Mouse (Mus musculus): ENCODE results near the gene Celsr1.

The Celsr1 gene

DNA sequence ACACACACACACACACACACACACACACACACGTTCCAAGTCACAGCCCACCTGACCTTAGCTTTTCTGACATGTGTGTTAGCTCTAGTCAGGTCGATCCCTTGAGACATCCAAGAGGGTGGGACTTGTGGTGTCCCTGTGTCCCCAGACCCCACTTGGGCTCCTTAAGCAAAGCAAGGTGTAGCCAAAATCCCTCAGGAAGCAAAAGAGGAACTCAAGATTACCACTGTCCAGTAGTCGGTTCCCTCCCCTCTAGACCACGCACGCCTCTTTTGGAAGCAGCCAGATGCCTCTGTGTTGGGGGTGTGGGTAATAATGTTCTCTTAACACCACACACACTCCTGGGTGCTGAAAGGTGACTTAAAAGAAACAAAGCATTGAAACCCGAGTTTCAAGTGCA, 80.1 kb downstream of the Celsr1 start:
- no peak for DNase-seq (ENCODE audit: low spot score)

DNA sequence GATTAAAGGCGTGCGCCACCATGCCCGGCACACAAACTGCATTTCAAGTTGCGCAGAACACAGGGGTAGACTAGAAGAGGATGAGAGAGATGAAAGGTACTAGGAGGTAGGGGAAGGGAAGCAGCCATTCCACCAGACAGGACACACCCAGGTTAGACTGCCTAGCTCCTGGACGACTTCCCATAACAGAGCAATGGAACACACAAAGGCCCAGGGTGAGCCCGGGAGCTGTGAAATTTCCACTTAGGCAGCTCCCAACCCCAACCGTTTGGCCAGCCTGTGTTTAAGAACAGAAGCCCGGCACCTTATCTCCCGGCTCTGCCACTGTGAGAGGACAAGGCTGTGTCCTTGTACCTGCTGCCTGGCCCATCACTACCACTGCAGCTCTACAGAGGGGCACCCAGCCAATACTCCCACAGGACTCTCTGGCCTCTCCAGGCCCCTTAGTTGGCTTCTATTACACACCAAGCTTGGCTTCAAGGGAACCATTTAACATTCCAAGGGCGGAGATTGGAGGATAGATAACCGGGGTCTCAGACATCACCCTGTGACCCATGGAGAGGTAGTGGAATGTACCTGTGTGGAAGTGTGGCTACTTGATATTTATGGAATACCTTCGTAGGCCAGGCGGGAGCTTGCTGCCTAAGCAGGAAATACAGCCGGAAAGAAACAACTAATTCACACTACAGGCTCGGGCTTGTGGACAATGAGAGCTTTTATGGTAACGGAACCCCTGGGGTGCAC, 84.0 kb downstream of the Celsr1 start:
- no peak for DNase-seq (ENCODE audit: low spot score)

GRCm38 (mm10) chr15:85947967-85948366, 85.6 kb downstream of the Celsr1 start:
- no peak for DNase-seq (ENCODE audit: low spot score)

- DNase-seq (ENCODE audit: low spot score), result no peak
Measured at GRCm38 (mm10) chr15:85947541-85947940, 86.0 kb downstream of the Celsr1 start.

DNA sequence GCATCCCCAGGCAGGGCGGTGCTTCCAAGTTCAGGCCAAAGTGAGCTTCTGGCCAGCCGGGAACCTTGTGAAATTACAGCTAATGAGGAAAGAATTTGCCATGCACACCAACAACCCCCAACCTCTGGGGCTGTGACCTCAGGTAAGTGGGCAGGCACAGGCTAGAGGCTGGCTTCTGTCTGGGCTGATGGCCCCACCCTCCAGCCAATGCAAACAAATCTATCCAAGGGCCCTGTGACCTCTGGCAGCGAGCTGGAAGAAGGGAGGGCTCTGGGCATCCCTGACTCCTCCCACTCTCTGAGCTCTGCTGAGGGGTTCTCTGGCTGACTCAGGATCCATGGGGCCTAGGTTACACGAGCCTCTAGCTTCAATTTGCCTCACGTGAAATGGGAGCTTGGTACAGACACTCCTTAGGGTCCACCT, 97.9 kb downstream of the Celsr1 start:
- DNase-seq (ENCODE audit: low spot score), result no peak

- DNase-seq (ENCODE audit: low spot score), result no peak
Measured at GRCm38 (mm10) chr15:85928161-85928560, 105.4 kb downstream of the Celsr1 start.

- no peak for DNase-seq (ENCODE audit: low spot score)
Measured at GRCm38 (mm10) chr15:85921855-85922254, 111.7 kb downstream of the Celsr1 start.

DNA sequence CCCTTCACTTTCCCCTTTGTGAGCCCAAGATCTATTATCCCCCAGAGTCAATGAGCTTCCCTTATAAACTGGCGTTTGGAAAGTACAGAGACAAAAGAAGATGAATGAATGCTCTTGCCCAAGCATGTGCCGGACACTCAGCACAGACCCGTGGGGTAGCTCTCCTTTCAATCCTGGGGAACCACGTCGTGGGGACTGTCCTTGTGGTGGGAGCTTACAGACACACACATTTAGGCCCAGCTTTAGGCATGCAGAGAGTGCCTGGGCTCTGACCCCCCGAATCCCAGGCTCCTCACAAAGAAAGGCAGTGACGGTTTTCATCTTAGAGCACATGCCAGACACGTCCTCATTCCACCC, 113.7 kb downstream of the Celsr1 start:
- no peak for DNase-seq (ENCODE audit: low spot score)

GRCm38 (mm10) chr15:85919191-85919891, 114.2 kb downstream of the Celsr1 start:
- DNase-seq (ENCODE audit: low spot score), result no peak

GRCm38 (mm10) chr15:85913605-85914004, 120.0 kb downstream of the Celsr1 start:
- no peak for DNase-seq (ENCODE audit: low spot score)

GRCm38 (mm10) chr15:85909931-85910330, 123.6 kb downstream of the Celsr1 start:
- DNase-seq (ENCODE audit: low spot score), result no peak

GRCm38 (mm10) chr15:85909492-85909829, 124.1 kb downstream of the Celsr1 start:
- DNase-seq (ENCODE audit: low spot score), result no peak

DNA sequence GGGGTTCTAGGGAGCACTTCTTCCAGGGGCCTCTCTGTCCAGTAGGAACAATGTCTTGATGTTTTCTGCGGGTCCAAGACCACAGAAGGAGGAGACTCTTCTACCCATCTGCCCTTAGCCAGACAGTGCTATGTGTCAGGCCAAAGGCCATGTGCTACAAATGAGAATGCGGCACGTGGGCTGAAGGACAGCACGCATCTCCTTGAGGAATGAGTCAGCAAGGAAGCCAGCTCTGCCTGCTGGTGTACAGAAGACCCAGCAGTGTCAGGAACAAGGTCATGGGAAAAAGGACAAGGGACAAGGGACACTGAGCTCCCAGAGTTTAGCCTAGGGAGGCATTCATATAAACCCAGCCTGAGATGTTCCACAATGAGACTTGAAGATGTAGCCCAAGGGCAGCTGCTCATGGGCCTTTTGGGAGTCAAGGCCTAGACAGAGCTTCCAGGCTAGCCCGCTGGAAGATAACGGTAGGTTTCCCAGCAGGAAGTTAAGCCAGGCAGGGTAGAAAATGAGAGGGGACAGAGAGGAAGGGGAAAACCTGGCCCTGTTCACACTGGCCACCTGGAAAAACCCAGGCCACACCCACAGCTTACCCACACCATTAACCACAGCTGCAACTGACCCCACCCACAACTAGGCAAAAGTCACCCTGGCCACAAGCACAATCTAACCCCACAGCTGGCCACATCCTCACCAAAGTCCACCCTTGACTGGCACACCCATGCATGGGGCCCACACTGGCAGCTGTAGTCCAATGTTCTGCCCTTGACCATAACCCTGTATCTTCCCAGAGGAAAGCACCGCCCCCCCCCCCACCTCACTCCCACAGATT, 124.7 kb downstream of the Celsr1 start:
- no peak for DNase-seq (ENCODE audit: low spot score)

DNA sequence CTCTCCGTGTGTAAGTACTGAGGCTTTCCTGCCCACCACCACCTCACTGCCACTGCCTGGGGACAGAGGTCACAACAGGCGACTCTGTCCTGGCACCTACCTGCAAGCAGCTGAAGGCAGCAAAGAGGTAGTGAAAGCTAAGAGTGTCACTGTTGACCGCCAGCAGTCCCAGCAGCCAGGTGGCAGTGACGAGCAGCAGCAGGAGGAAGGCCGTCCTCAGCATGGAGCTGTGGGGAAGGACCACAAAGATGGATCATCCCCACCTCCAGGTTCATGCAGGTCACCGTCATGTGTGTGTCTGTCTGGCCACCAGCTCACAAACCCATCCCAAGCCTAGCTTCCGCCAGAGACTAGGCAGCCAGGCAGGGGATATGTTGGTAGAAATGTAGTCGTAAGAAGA, 129.8 kb downstream of the Celsr1 start:
- no peak for DNase-seq (ENCODE audit: low spot score)

- DNase-seq (ENCODE audit: low spot score), result no peak
Measured at GRCm38 (mm10) chr15:85902505-85902904, 131.1 kb downstream of the Celsr1 start.

- no peak for DNase-seq (ENCODE audit: low spot score)
Measured at GRCm38 (mm10) chr15:85900801-85901200, 132.8 kb downstream of the Celsr1 start.

- DNase-seq (ENCODE audit: low spot score), result no peak
Measured at GRCm38 (mm10) chr15:85900318-85900717, 133.3 kb downstream of the Celsr1 start.

- DNase-seq (ENCODE audit: low spot score), result no peak
Measured at GRCm38 (mm10) chr15:85899396-85899795, 134.2 kb downstream of the Celsr1 start.

DNA sequence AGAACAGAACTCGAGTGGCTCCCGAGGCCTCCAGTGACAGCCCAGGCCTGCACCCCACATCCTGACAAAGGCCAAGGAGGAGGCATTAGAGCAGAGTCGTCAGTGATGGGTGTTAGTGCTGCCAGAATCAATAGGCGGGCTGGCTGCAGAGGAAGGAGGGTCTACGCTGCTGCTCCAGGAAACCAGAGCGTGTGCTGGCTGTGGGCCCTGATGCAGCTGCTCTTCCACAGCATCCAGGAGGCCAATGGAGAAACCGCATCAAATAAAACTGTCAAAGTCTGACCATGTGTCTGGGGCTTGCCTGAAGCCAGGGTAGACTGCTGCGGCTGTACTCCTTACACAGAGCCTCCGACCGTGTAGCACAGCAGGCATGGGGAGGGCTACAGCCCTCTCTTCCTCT, 136.5 kb downstream of the Celsr1 start:
- no peak for DNase-seq (ENCODE audit: low spot score)

DNA sequence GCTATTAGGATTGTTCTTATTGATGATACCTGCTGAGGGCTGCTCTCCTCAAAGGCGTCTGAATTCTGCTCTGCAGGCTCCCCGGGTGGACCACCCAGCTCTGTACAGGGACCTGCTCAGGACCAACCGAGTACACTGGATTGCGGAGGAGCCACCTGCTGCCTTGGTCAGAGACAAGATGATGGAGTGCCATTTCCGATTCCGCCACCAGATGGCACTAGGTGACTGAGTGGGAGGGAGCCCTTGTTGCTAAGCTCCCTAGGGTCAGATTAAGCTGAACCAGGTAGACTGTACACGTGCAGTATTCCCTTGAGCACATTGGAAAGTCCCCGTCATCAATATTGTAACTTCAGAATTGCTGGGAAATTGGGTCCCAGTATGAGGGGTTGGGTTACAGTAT, 137.3 kb downstream of the Celsr1 start:
- peak; percentile 61 for DNase-seq (ENCODE audit: low spot score)

GRCm38 (mm10) chr15:85893871-85894270, 139.7 kb downstream of the Celsr1 start:
- DNase-seq (ENCODE audit: low spot score), result no peak

GRCm38 (mm10) chr15:85892498-85893118, 141.0 kb downstream of the Celsr1 start:
- no peak for DNase-seq (ENCODE audit: low spot score)

DNA sequence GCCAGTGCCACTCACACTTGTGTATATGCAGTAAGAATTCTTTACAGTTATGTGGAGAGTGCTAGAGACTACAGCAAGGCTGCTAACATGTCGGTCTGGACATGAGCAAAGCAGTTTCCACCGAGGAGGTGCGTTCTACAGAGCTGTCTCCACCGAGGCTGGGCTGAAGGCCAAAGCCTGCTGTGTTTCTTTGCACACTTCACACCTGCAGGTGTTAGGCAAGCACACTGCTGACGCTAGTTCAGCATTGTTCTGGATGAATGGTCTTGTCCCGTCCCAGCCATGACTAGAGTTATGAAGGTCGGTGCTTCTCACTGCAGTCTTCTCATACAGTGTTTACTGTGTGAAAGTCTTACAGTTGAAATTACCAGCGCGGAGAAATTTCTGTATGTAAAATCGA, 141.6 kb downstream of the Celsr1 start:
- DNase-seq (ENCODE audit: low spot score), result no peak
